Mouse (Mus musculus) c-Kit-negative CD71-positive TER-119-positive erythroid progenitor cells, embryonic 14.5 days (primary cell): ENCODE measurements around the gene Zfp28.

Experiments
- DNase-seq: peaks from one replicate; pipeline ENCODE4 v3.0.0-alpha.2; 2013; ENCODE audit warnings: low read depth, low spot score

Gene Zfp28

GRCm38 (mm10) chr7:6397996-6398975, 15.2 kb downstream of the Zfp28 start, which contains the start of gene Smim17:
Gene Smim17, plus strand, starts transcription at chr7:6398715.
- DNase-seq: no peak

- DNase-seq: no peak
Measured at GRCm38 (mm10) chr7:6410043-6410442, 26.9 kb downstream of the Zfp28 start, which contains the start of gene Gm20715. Gene Gm20715, plus strand, starts transcription at chr7:6410277.

GRCm38 (mm10) chr7:6414626-6415441, 31.7 kb downstream of the Zfp28 start:
- DNase-seq: no peak

DNA sequence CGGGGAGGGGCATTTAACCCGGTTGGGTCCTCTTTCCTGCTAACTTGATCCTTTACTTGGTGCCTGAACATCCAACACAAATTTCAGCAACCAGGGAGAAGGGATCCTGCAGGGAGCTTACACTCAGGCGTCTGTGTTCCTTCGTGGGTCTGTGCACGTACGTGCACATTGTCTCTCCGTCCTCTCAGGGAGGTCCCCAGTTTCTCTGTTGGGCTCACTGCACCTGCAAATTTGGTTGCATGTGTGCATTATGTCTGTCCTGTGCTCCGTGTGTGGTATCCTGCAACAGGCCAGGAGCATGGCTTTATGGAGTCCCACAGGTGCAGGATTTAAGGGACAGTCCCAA, 32.3 kb downstream of the Zfp28 start:
- DNase-seq: no peak

- no peak for DNase-seq
Measured at GRCm38 (mm10) chr7:6419894-6420293, 36.8 kb downstream of the Zfp28 start.

GRCm38 (mm10) chr7:6429381-6429780, 46.3 kb downstream of the Zfp28 start:
- no peak for DNase-seq

DNA sequence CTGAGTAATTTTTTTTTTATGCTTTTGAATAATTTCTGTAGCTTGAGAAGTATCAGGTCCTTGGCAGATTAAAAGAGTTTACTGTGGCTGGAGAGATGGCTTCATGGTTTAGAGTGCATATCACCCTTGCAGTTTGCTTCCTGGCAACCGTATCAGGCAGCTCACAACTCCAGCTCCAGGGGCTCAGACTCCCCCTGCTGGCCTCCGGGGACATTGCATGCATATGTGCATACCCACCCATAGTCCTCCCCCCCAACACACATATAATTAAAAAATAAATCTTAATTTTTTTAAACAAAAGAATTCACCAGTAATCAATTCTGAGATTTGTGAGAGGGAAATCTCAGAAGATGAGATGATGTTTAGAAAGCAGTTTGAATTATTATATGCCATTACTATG, 47.2 kb downstream of the Zfp28 start:
- DNase-seq: no peak

DNA sequence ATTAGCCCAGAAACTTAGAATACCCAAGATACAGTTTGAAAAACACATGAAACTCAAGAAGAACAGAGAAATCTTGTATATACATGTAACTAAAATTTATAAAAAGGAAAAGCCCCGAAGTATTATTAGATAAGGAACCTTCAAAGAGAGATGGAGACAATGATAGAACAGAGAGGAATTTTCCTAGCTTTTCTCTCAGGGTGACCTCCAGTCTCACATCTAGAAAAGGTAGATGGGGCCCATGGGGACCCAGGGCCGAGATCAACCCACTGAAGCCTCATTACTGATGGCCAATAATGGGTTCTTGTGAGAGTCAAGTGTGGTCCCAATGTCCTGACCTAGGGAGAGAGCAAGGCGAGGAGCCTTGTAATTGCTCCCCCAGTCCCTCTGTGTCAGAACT, 55.3 kb downstream of the Zfp28 start, which contains the start of gene Olfr1344:
TSS of gene Olfr1344 (plus strand) at position 301 of the 400 bp plus-strand sequence.
- DNase-seq: no peak

DNA sequence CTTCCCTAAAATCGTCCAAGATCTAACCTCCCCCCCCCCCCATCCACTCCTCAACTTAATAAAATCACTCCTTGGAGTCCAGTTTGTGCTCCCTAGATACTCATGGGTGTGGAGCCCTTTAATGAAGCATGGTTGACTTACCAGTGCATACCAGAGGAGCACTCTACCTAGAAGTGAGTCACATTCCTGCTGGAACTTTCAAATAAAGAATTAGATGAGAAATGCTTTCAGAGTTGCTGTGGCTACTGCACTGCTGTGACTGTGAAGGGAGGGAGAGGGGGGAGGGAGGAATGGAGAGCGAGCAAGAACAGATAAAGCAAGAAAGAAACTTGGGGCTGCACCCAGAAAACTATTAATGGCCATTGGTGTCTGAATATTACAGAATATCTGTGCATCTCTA, 58.1 kb downstream of the Zfp28 start:
- no peak for DNase-seq
